Mouse (Mus musculus) kidney, postnatal 4 days (tissue): ENCODE results near the gene Abat.
"Not testable (repeated sequence)": the region's sequence is repeated elsewhere in the genome, so short reads cannot be mapped to it uniquely, and the experiment has no call there.

ENCODE experiments used
- DNase-seq, 2 experiments: peaks; one replicate each; pipeline ENCODE4 v3.0.0; 2021; ENCODE audit warnings: mixed read lengths in 2 of 2

The Abat gene

DNA sequence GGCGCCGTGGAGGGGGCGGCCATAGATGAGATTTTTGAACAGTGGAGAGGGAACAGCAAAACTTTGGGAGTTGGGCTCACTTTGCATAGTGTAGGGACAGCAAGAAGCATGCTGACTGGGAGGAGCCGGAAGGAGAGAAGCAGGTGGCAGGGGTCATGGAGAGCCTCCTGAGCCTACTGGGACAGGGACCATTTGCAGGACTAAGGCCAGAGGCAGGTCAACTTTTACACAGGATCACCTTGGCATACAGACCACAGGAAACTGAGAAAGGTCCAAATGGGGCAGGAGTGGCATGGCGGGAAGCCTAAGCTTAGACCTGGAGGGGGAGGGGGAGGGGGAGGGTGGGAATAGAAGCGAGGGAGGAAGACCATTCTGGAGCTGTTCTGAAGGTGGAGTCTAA, 20.2 kb downstream of the Abat start:
- DNase-seq = no peak

DNA sequence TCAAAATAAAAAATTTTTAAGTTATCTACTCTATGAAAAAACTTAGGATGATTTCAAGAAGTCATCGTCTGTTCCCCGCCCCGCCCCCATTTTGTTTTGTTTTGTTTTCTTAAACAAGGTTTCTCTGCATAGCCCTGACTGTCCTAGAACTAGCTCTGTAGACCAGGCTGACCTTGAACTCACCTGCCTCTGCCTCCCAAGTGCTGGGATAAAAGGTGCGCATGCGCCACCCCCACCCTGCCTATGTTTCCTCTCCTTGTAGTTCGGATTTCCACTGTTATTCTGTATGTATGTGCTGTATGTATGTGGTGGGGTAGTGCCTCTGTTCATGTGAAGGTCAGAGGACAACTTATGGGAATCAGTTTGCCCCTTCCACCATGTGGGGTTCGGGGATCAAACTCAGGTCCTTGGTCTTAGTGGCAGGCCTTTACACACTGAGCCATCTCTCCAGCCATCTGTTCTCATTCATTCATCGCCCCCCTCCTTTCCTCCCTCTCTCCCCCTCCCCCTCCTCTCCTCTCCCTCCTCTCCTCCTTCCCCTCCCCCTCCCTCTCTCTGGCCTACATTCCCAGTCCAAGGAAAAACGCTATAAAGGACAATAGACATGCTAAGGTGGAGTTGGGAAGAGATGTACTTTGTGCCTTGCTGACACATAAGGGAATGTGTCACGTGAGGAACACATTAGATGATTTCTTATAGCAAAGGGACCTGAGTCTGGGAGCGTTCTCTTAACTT, 21.4 kb downstream of the Abat start:
- DNase-seq = no peak

DNA sequence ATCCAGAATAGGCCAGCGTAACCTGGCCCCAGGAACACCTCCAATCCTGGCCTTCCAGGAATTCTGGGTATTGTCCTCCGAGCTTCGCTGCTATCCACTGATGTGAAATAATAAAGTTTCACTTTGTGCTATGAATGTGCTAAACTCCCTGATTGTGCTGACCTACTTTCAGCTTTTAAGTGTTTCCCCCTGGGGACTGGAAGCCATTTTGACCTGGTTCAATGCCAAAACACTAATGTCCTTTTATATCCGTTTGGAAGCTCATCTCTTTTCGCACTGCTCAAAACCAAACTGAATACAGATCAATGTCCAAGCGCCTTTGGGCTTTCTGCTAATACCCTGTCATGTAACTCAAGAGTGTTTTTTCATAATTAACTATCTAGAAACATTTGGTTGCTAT, 22.2 kb downstream of the Abat start:
- no peak for DNase-seq

DNA sequence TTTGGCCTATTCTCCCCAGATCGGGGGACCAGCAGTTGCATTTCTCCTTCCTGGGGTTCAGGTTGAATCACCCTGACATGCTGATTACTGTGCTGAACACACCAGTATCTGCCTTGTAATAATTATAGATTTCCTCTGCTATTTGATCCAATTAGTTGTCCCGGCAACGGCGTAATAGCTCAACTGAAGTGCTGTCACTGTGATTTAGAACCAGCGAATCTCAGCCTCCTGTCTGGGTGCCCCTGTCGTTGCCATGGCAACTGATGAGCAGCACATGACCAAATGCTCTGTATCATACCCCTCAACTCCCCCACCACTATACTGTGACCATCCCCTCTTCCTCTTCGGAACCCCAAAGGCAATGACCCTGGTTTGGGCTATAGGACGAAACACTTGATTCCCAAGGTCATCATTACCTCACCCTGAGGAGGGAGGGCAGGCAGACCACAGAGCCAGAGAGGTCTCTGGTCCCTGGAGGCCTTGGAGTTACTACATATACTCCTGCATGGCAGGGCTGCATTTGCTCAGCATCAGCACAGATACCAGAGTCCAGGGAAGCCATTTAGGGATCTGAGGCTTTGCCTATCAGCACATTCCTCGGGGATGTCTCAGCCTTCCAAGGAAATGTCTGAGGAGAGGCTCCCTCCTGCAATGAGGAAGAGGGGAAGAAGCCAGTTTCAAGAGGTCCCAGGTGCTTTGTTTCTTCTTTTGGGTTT, 26.1 kb downstream of the Abat start:
- DNase-seq = no peak

DNA sequence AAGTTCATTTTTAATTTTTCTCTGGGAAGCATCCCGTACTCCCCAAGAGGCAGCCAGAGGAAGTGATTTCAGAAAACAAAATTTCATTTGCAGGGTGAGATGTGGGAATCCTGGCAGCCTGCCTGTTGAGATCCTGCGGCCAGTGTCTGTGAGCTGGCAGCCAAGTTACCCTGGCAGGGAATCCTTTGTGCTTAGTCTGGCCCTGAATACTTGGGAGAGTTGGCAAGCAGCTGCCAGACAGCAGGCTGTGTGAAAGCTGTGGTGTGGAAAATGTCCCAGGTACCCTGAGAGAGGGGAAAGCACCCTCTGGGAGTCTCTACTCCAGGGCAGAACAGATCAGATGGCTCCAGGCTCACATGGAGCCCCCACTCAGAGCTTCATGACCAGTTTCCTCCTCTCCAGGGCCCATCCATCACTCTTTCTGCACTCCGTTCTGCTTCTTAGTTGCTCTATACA, 27.7 kb downstream of the Abat start:
- peak in 1 of 2 experiments; percentile 36 for DNase-seq

DNA sequence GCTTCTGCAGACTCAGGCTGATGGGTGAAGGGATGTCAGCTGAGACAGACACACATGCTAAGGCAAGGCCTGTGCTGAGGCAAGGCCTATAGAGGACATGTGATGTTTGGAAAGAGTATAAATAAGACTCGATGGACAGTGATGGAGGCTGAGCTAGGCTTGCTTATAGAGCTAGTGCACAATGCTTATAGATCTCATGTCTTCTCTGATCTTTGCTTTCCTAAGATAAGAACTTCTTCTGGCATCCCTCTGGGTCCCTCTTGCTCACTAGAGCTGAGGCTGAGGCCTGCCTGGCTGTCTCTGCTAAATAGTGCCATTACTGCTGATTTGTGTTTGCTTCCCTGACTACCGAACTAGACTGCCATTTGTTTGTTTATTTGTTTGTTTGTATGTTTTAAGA, 34.6 kb downstream of the Abat start:
- DNase-seq = no peak

DNA sequence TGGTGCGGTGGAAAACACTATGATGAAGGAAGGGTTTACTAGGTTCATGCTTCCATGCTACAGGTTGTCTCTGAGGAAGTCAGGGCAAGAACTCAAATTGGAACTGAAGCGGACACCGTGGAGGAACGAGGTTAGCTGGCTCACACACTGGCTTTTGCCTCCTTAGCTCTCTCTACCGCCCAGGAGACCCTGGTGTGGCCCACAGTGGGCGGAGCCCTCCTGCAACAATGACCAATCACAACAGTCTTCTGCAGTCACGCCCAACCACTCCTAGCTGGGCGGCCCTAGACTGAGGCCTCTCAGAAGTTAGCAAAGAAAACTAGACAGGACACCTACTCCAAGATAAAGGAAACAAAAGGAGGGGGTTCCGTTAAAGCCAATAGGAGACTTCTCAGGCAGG, 36.3 kb downstream of the Abat start:
- no peak for DNase-seq

DNA sequence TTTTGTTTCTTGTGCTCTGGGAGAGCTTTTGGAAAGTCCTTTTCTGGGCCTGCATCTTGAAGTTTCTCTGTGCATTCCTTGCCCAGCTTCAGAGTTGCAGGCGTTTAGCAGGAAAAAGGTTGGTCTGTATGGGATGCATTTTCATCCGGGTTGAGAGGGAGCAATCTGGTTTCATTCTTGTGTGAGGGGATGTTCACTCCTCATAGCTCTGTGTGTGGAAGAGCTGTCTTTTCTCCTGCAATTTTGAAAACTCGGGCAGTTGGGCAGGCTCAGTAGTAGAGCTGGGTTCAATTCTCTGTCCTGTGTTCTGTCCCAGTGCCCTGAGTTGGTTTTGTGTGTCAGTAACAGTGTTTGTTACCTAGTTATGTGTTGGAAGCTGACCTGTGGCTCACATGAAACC, 41.1 kb downstream of the Abat start:
- DNase-seq = no peak

DNA sequence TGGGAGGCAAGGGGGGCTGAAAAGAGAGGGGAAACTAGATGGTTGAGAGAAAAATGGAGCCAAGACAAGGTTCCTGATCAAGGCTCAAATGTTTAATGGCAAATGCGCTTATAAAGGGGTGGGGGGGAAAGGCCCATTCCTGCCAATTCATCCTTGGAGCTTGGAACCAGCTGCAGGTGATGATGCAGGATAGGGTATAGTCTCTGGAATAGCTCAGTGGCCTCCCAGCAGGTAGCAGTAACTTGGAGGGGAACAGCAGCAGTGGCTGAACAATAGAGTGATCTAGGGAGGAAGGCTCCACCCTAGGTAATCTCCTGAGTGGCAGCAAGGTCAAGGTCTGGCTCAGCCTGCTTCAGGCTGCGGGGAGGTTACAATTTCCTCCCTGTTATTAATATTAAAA, 41.5 kb downstream of the Abat start:
- DNase-seq = not testable (repeated sequence)

DNA sequence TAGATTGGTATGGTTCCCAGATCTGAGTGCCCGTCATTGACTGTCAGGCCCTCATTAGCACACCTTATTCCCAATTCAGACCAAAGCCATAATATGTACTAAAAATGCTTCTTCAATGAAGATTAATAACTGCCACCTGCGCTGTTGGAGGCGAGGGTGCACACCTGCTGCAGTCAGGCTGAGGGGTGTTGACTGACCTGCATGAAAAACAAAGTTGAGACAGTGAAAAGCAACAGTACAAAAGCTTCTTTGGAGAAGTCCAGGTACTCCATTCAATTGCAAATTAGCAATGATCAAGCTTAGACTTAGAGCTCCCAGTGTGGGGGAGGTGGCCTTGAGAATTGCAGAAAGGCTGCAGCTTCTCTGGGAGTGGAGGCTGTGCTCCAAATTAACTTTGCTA, 42.1 kb downstream of the Abat start:
- not testable (repeated sequence) for DNase-seq

DNA sequence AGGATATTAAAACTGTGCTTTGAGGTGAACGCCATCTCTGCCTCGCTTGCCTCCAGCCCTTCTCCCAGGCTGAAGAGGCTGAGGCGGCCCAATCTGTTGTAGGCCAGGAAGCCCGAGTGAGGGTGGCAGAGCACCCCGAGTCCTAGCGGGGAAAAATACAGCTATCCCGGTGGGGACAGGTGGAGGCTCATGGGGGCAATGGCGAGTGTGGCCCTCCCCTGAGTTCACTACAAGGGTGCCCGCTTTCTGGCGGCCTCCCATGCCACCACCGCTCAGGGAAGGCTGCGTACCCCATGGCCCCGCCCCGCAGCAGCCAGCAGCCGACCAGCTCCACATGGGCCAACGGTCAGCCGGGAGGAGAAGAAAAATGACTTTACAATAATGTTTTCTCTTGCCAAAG, 46.9 kb downstream of the Abat start:
- DNase-seq = no peak

DNA sequence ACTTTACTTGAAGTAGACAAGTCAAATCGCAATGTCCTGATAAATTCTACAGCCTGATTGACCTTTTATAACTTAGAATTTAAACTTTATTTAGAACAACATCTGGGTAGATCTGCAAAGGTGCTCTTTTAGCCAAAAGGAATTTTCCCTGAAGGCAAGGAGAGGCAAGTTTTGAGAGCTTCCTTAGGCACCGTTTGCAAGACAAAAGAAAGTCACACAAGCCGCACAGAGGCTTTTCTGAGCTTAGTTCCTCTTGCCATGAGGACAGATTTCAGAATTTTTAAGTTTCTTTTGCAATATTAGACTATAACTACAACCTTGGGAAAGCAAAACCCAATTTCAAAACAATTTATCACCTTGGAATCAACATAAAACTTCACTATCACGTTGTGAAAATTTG, 47.9 kb downstream of the Abat start:
- not testable (repeated sequence) for DNase-seq

DNA sequence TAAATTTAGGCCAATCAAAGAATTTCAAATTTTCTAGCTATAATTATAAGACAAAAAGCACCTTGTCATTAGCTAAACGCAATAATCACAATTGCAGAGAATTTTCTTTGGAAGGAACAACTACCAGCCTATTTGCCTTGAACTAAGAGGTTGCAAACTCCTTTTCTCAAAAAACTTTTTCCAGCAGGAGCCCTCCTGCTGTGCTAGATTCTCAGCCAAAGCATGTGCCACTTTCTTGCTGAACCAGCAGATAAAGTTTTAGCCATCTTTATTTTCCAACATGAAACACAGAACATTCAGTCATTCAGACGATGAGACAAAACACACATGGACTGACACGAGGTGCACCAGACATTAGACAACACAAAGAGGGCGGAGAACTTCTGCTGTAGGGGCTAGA, 48.6 kb downstream of the Abat start:
- DNase-seq = not testable (repeated sequence)

DNA sequence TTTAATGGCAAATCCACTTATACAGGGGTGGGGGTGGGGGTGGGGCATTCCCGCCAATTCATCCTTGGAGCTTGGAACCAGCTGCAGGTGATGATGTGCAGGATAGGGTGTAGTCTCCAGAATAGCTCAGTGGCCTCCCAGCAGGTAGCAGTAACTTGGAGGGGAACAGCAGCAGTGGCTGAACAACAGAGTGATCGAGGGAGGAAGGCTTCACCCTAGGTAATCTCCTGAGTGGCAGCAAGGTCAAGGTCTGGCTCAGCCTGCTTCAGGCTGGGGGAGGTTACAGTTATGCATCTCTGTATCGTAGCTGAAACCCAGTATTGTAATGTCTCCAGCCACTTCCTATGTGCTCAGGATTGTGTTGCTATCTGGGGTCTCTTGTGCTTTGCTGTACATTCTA, 49.6 kb downstream of the Abat start:
- not testable (repeated sequence) for DNase-seq

DNA sequence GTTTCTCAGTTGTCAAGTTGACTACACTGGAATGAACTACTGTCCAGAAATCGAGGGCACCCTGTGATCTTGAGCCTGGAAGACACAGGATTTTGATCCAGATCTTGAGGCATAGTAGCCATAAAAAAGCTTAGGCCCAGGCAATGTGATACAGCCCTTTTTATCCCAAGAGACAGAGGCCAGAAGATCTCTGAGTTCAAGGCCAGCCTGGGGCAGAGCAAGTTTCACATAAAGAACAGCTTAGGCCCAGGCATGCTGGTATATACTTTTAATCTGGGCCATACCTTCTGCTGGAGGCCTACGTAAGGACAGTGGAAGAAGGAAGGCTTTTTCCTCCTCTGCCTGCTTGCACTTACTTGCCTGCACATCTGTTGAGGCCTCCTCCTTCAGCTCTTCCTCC, 51.6 kb downstream of the Abat start:
- no peak for DNase-seq

DNA sequence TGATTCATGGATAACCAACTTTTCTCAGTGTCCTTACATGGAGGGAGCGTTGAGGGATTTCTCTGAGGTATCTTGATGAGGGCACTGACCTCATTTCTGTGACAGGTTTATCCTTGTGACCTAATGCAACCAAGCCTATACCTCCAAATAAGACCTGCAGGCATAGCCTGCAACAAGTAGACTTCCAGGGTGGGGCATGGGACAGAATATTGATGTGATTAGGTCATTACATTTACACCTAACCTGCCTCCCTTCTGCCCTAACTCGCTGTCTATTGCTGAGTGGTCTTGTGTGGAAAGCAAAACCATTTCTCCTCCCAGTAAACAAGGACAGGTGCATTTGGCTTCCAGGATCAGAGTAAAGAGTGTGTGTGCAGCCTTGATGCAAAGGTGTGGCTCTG, 52.3 kb downstream of the Abat start:
- no peak for DNase-seq

DNA sequence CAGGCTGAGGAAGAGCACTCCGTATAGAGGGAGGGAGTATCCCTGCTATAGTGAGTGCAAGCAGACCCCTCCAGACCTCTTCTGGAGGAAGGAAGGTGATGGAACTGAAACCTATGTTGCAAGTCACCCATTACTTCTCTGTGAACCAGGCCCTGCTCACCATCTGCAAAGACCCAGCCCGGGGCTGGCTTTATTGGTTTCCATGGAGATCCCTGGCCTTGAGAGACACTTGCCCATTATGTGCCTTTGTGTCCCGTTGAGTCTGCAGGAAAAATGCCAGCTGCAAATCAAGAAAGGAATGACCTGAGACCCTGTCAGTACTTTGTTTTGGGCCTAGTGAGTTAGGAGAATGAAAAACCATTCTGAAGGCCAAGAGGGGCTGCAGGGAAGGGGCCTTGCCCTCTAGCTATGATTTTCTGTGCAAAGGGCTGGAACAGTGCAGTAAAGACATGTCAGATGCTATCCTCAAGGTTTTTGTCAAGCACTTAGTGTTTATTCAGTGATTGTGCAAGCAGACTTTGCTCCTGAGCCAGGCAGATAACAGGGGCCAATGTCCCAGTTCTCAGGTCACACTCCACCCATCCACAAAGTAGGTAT, 53.0 kb downstream of the Abat start:
- DNase-seq = no peak

DNA sequence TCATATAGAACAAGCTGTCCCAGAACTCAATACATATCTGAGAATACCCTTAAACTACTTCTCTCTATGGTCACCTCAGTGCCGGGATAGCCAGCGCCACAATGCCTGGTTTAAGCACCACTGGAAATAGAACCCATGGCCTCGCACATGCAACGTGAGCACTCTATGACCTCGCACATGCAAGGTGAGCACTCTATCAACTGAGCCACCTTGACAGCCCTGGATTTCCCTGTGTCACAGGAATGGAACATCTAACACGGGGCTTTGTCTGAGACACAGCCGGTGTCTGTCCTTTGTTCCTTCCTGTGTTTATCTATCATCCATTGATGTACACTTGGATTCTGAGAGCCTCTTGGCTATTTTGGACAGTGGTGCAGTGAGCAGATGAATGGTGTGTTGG, 55.7 kb downstream of the Abat start:
- no peak for DNase-seq

DNA sequence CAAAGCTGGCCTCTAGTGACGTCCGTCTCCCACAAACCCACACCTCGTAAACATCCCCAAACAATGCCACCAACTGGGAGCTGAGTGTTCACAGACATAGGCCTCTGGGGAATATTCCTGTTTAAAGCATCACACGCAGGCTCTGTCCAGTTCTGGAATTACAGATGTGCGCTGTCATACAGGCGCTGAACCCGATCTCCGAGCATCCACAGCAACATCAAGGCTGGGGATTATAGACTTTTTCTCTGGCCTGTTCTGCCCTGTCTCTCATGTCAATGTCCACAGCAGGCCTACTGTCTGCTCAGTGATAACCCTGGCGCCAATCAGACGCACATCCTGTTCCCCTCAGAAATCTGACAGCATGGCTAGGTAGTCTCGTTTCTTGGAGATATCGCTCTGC, 57.1 kb downstream of the Abat start:
- no peak for DNase-seq

DNA sequence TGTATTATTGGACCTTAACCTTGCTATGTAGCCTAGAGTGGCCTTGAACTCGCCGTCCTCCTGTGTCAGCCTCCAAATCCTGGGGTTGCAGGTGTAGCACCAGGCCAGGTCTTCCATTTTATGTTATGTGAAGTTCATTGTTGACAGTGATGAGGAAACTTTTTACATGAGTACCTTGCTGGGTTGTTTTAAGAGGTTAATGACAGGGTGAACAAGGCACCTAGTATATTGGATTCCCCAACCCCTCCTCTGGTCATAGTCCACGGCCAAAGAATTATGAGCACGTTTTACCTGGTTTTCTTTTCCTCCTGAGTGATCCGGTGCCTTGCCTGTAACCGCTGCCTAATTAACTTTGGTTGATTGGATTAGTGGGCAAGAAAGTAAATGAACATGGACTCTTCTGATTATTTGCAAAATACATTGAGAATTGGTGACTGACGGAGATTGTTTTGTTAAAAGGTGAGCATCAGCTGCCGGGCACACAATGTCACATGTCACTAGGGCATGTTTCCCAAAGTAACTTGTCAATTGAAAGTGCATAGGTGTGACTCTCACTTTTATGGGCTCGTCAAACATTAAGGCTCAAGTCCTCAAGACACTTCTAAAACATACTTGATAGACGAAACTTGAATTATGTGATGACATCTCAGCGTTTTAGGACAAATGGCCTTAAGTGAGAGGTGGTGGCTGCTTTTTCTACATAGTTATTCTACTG, 57.8 kb downstream of the Abat start:
- DNase-seq = no peak

DNA sequence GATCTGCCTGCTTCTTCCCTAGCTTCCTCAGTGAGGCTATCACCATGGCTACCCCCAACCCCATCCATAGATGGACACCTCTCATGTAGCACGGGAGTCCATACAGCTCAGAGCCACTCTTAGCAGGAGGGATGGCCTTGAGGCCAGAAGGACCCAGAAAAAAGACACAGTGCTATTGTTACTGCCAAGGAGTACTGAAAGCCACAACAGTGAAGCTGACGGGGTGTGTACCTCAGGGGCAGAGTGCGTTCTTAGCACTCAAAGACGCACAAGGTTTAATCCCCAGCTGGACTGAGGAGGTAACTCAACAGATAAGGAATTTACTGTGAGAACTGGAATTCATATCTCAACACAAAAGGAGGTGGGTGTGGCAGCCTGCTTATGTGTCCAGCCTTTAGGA, 59.8 kb downstream of the Abat start:
- no peak for DNase-seq

DNA sequence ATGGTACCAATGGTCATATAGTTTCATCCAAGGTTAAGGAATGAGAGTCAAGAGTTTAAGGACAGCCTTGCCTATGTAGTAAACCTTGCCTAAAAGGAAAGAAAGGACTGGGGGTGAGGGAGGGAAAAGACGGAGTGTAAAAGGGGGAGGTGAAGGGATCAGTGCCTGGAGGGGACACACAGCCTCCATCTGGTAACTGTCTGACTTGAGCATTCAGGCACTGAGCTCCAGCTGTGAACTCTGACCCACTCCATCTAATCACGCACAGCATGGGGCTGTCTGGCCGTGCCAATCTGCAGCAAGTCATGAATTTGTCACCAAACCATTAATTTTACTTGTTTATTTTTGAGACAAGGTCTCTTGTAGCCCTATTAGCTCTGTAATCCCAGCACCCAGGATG, 60.5 kb downstream of the Abat start:
- no peak for DNase-seq

DNA sequence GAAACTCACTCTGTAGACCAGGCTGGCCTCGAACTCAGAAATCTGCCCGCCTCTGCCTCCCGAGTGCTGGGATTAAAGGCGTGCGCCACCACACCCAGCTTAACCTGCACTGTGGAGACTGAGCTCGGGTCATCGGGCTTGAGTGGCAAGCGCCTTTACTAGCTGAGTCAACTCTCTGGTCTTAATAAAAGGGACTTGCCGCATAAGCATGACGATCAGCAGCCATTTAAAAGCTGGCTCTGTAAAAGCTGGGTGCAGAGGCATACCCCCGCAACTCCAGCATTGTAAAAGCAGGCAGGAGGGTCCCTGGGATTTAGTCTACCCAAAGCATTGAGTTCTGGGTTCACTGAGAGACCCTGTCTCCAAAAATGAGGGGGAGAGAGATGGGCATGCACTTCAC, 61.1 kb downstream of the Abat start:
- no peak for DNase-seq

DNA sequence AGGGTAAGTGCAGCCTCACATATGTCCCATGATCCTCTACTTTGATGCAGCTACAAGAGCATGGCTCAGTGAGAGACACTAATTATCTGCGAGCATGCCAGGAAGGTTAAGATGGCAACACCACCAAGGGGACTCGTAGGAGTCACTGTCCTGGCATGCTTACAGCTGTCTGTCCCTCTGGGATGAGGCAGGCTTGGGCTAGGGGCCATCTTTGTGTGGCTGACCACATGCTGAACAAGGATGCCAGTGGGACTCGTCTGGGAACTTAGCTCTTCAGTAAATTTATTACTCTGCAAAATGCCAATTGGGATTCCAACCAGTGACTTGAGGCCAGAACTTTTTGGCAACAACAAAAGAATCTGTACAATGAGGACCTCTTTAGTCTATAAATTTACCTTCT, 62.9 kb downstream of the Abat start:
- no peak for DNase-seq
